Mouse (Mus musculus) midbrain, postnatal 0 days (tissue): ENCODE measurements at regions not wholly inside any gene's neighbourhood (a gene's known extent, or its start where the extent isn't known, plus 50 kb on each side); places are given as distances from the start of the nearest gene placed in this dataset.

Experiments used
- ATAC-seq: fragments of 200-750 bp; cut with Nextera tagmentation; 2 replicates; pipeline ENCODE4 v1.8.0; 2017; ENCODE audit warnings: moderate number of reproducible peaks, mild to moderate bottlenecking, moderate TSS enrichment, moderate library complexity; ENCODE audit not compliant: low FRiP score
- DNase-seq: peaks from one replicate; pipeline ENCODE4 v3.0.0-alpha.2; 2015; ENCODE audit warnings: low spot score
- H3K27ac ChIP-seq: fragments of 300-500 bp; sonication (generic); 2 replicates; pipeline ENCODE4 v1.5.1; 2014; ENCODE audit warnings: low read depth, mild to moderate bottlenecking, low read length, mixed read lengths
- H3K27me3 ChIP-seq: fragments of 300-500 bp; sonication (generic); 2 replicates; pipeline ENCODE4 v1.6.1; 2014; ENCODE audit warnings: low read length, control low read depth, mixed read lengths; ENCODE audit not compliant: insufficient read depth
- H3K36me3 ChIP-seq: fragments of 300-500 bp; sonication (generic); 2 replicates; pipeline ENCODE4 v1.6.1; 2014; ENCODE audit warnings: low read length, control low read depth, mixed read lengths; ENCODE audit not compliant: insufficient read depth
- H3K4me1 ChIP-seq: fragments of 300-500 bp; sonication (generic); 2 replicates; pipeline ENCODE4 v1.6.1; 2014; ENCODE audit warnings: mild to moderate bottlenecking, control low read depth, antibody characterized with exemption, low read length, mixed read lengths; ENCODE audit not compliant: insufficient read depth
- H3K4me2 ChIP-seq: fragments of 300-500 bp; sonication (generic); 2 replicates; pipeline ENCODE4 v1.6.1; 2014; ENCODE audit warnings: low read depth, mild to moderate bottlenecking, low read length, mixed read lengths; ENCODE audit not compliant: poor library complexity, severe bottlenecking
- H3K4me3 ChIP-seq: fragments of 300-500 bp; sonication (generic); 2 replicates; pipeline ENCODE4 v1.5.1; 2014; ENCODE audit warnings: low read depth, mild to moderate bottlenecking, low read length, moderate library complexity
- H3K9ac ChIP-seq: fragments of 300-500 bp; sonication (generic); replicated peaks from 2 replicates; pipeline ENCODE4 v1.6.1; 2014; ENCODE audit warnings: mild to moderate bottlenecking, low read length, moderate library complexity, mixed read lengths; ENCODE audit not compliant: poor library complexity, severe bottlenecking
- H3K9me3 ChIP-seq: fragments of 300-500 bp; sonication (generic); 2 replicates; pipeline ENCODE4 v1.6.1; 2016; ENCODE audit warnings: low read length, control low read depth
- CTCF ChIP-seq: IDR thresholded peaks from 2 replicates; pipeline ENCODE4 v1.5.1; 2016; ENCODE audit warnings: antibody characterized with exemption, mild to moderate bottlenecking
- WGBS: fragments of 180-500 bp; shearing (Covaris S2); extraction: QIAGEN DNeasy Blood & Tissue Kit; methylation state at CpG from one replicate; pipeline ENCODE4 v1.1.7; 2014; 5-methylcytosine and 5-hydroxymethylcytosine counted together

DNA sequence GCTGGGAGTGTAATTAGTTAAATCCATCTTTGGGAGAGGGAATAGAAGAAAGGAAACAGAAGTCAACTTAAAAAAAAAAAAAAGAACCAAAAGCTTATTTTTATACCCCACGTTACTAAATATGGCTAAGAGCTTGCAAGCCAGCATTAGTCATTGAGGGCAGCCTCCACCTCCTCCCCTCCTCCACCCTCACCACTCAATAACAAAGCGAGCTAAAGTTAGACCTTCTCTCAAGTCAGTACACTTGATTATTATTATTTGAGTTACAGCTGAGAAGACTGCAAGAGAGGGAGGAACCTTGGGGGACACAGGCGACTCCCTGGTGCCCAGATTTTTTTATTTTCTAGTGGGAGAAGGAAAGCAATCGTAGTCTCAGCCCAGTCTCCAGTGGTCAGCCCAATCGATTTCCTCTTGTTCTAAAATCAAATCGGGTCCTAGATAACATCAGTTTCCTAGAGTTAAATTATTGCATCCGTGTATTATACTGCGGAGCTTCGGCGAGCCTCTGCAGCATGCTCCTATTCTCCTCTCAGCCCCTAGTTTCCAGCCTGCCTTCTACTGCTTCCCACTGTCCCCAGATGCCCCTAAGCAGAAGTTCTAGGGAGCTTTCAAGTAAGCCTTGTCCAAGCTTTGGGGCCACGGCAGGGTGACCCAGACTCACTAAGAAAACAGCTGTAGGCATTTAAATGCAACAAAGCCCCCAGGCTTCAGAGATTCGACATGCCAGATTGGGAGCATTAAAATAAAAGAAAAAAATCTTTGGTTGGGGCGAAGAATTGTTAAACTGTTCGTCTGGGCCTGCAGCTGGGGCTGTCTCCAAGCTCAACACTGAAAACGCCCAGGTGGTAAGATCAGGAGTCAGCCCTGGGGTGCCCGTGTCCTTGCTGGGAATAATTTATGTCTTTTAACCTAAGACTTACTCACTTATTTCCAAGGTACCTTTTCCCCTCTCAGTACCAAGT, 196.0 kb upstream of the BC052040 start:
- Histone ChIP-seq H3K36me3 (no peaks in the 10 kb centered on the region), H3K4me1 (no peaks in the 10 kb centered on the region), H3K4me3 (no peak overlapping the region), H3K27me3 (no peaks in the 10 kb centered on the region), H3K9ac (no peak overlapping the region), H3K9me3 (no peaks in the 10 kb centered on the region), H3K27ac (no peak overlapping the region), H3K4me2 (no peak overlapping the region)
- WGBS: 32% methylated on average over 16 of the region's 16 CpGs
- no peak for TF ChIP-seq CTCF
- ATAC-seq (no peak), DNase-seq (no peak)

GRCm38 (mm10) chr2:115391575-115391974, 189.9 kb upstream of the BC052040 start:
- 87% methylated on average over 7 of the region's 7 CpGs for WGBS
- DNase-seq: no peak
- H3K27me3 ChIP-seq: no peaks in the 10 kb centered on the region
- no peak overlapping the region for H3K4me3 ChIP-seq
- no peak overlapping the region for H3K27ac ChIP-seq
- no peak for ATAC-seq
- H3K4me2 ChIP-seq: no peak overlapping the region
- TF ChIP-seq CTCF: no peak
- no peak overlapping the region for H3K9ac ChIP-seq
- no peaks in the 10 kb centered on the region for H3K36me3 ChIP-seq
- 0 out of 2 replicates have a peak, but pooled peaks cover 4% of the 10 kb centered on the region for H3K9me3 ChIP-seq
- no peaks in the 10 kb centered on the region for H3K4me1 ChIP-seq

- ATAC-seq: no peak
These were observed 189.3 kb upstream of the BC052040 start for GRCm38 (mm10) chr2:115392082-115392762.

DNA sequence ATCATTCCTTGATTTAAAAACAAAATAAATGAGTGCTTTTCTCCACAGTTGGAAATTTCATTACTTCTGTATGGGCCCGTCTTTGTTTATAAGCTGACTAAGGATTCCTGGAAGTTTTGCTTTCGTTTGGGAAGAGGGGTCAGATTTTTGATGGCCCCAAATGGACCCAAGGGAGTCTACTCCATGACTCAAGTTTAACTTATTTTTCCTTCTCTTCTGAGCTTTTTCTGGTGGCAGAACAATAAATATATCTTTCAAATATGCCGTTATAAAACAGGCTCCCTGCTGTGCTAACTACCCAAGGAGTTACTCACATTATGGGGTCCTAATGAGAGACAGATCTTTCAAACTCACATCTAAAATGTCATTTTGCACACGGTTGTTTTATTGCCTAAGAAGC, 187.4 kb upstream of the BC052040 start:
- no peak for TF ChIP-seq CTCF
- H3K9ac ChIP-seq: no peak overlapping the region
- WGBS: 76% methylated on average over 4 of the region's 4 CpGs
- no peak for DNase-seq
- no peak for ATAC-seq
- 0 out of 2 replicates have a peak, but pooled peaks cover 4% of the 10 kb centered on the region for H3K9me3 ChIP-seq
- no peak overlapping the region for H3K4me3 ChIP-seq
- no peaks in the 10 kb centered on the region for H3K27me3 ChIP-seq
- H3K4me2 ChIP-seq: no peak overlapping the region
- no peaks in the 10 kb centered on the region for H3K4me1 ChIP-seq
- H3K36me3 ChIP-seq: no peaks in the 10 kb centered on the region
- H3K27ac ChIP-seq: no peak overlapping the region

More at GRCm38 (mm10) chr2:115392082-115392762, 189.3 kb upstream of the BC052040 start:
- no peaks in the 10 kb centered on the region for H3K27me3 ChIP-seq
- DNase-seq: no peak
- WGBS: 85% methylated on average over 8 of the region's 8 CpGs
- H3K4me2 ChIP-seq: no peak overlapping the region
- no peak overlapping the region for H3K27ac ChIP-seq
- H3K36me3 ChIP-seq: no peaks in the 10 kb centered on the region
- TF ChIP-seq CTCF: no peak
- H3K4me1 ChIP-seq: no peaks in the 10 kb centered on the region
- H3K4me3 ChIP-seq: no peak overlapping the region
- 0 out of 2 replicates have a peak, but pooled peaks cover 4% of the 10 kb centered on the region for H3K9me3 ChIP-seq
- no peak overlapping the region for H3K9ac ChIP-seq

GRCm38 (mm10) chr2:115398550-115398949, 183.0 kb upstream of the BC052040 start:
- no peak for ATAC-seq
- Histone ChIP-seq H3K4me2 (no peak overlapping the region), H3K4me3 (no peak overlapping the region), H3K27ac (no peak overlapping the region), H3K4me1 (no peaks in the 10 kb centered on the region), H3K27me3 (no peaks in the 10 kb centered on the region), H3K36me3 (no peaks in the 10 kb centered on the region), H3K9me3 (0 out of 2 replicates have a peak, but pooled peaks cover 4% of the 10 kb centered on the region), H3K9ac (no peak overlapping the region)
- DNase-seq: no peak
- TF ChIP-seq CTCF: no peak
- WGBS: 87% methylated on average over 4 of the region's 4 CpGs
